Mouse (Mus musculus) neural tube, embryonic 15.5 days (tissue): Measurements from ENCODE around the gene Hepacam2. TPM values are rescaled to one million over a fixed set of nuclear protein-coding genes. Genes with fewer than 3 reads are reported as not detected.

Experiments
- polyA plus RNA-seq: library from polyadenylated mRNA; unstranded; fragments of >200 nt; fragmentation: Nextera tagmentation; extraction: Ambion mirVana; gene quantifications from 2 replicates; pipeline ENCODE4 v1.2.1, GENCODE M21; 2015

The Hepacam2 gene
- polyA plus RNA-seq, 1 experiment from 2014 or later, result 1.00 TPM

Other genes with a start within 250 kb of the Hepacam2 start
- 1.2 and 1.9 TPM in 2 replicates for gene Samd9l, start 98.7 kb downstream of the Hepacam2 start, polyA plus RNA-seq
- 48.4 and 55.1 TPM in 2 replicates for gene Vps50, start 84 bp upstream of the Hepacam2 start, polyA plus RNA-seq